Mouse (Mus musculus) liver, adult 2 months (tissue): Measurements from ENCODE around the gene Crybg1.

ENCODE experiments used
- CTCF ChIP-seq: fragments of 200-500 bp; IDR thresholded peaks from 2 replicates; pipeline ENCODE4 v1.5.1; 2011; ENCODE audit warnings: low read depth, low read length, control low read depth
- POLR2A ChIP-seq: fragments of 200-500 bp; IDR thresholded peaks from 2 replicates; pipeline ENCODE4 v1.6.1; 2011; ENCODE audit warnings: low read length, control low read depth; ENCODE audit not compliant: insufficient read depth; ENCODE audit errors: extremely low read depth

DNA sequence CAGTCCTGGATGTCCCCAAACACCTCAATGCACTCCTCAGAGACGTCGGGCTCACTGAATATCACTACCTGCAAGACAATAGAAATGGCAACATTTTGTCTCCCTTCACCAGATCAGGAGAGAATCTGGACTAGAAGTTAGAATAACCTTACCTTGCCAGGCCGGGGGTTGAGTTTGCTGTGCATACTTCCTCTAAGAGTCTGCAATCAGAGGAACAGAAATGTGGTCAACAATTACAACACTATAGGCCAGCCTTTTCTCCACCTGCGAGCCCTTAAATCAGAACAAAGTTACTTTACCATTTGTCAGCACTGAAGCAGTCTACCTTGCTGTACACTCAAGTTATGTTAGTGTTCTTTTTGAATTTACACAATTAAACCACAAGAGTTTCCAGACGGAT is 156.1 kb downstream of the Crybg1 start:
- TF ChIP-seq POLR2A (no peak), CTCF (no peak)
